Mouse (Mus musculus) hindbrain, embryonic 13.5 days (tissue): ENCODE measurements at regions not wholly inside any gene's neighbourhood (a gene's known extent, or its start where the extent isn't known, plus 50 kb on each side); places are given as distances from the start of the nearest gene placed in this dataset.

Experiments used
- ATAC-seq: fragments of 200-750 bp; cut with Nextera tagmentation; 2 replicates; pipeline ENCODE4 v1.8.0; 2017; ENCODE audit warnings: moderate TSS enrichment; ENCODE audit not compliant: low FRiP score
- H3K27ac ChIP-seq: fragments of 300-500 bp; sonication (generic); 2 replicates; pipeline ENCODE4 v1.5.1; 2015; ENCODE audit warnings: inconsistent platforms, mild to moderate bottlenecking, moderate library complexity
- H3K27me3 ChIP-seq: fragments of 300-500 bp; sonication (generic); 2 replicates; pipeline ENCODE4 v1.6.1; 2015; ENCODE audit warnings: mild to moderate bottlenecking, inconsistent platforms
- H3K36me3 ChIP-seq: fragments of 300-500 bp; sonication (generic); 2 replicates; pipeline ENCODE4 v1.6.1; 2015; ENCODE audit warnings: mild to moderate bottlenecking, inconsistent platforms
- H3K4me1 ChIP-seq: fragments of 300-500 bp; sonication (generic); replicated peaks from 2 replicates; pipeline ENCODE4 v1.6.1; 2015; ENCODE audit warnings: inconsistent platforms
- H3K4me2 ChIP-seq: fragments of 300-500 bp; sonication (generic); 2 replicates; pipeline ENCODE4 v1.6.1; 2015; ENCODE audit warnings: inconsistent platforms, mild to moderate bottlenecking, moderate library complexity
- H3K4me3 ChIP-seq: fragments of 300-500 bp; sonication (generic); 2 replicates; pipeline ENCODE4 v1.5.1; 2015; ENCODE audit warnings: mild to moderate bottlenecking, inconsistent platforms
- H3K9ac ChIP-seq: fragments of 300-500 bp; sonication (generic); 2 replicates; pipeline ENCODE4 v1.6.1; 2015; ENCODE audit warnings: mild to moderate bottlenecking, inconsistent platforms
- H3K9me3 ChIP-seq: fragments of 300-500 bp; sonication (generic); 2 replicates; pipeline ENCODE4 v1.6.1; 2016; ENCODE audit warnings: inconsistent platforms
- WGBS: fragments of 180-500 bp; shearing (Covaris S2); methylation state at CpG from one replicate; pipeline ENCODE4 v1.1.7; 2015; 5-methylcytosine and 5-hydroxymethylcytosine counted together

DNA sequence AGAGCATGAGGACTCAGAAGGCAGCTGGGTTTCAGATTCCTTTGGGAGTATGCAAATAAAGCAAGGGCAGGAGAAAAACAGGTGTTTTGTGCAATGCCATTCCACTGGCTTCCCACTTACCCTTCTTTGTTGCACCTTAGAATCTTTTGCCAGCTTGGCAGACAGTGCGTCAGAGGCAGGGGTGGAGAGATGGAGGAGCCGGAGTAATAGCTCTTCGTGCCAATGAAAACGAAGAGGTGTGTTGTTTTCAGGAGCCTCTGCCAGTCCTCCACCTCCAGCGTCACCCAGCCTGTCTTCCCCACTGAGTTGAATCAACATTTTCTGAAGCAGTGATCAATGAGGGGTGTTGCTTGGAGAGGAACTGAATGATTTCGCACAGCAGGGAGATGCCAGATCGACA, 1501.3 kb upstream of the Got2 start:
- Histone ChIP-seq H3K9ac (no peak overlapping the region), H3K9me3 (no peaks in the 10 kb centered on the region), H3K27ac (no peak overlapping the region), H3K27me3 (no peaks in the 10 kb centered on the region), H3K4me1 (peaks cover 6% of the 10 kb centered on the region; the same call in 1 of the 2 replicates), H3K4me2 (peak overlapping the region; percentile 19; the same call in 1 of the 2 replicates), H3K36me3 (no peaks in the 10 kb centered on the region), H3K4me3 (no peak overlapping the region)
- no peak for ATAC-seq
- 8% methylated on average over 7 of the region's 7 CpGs for WGBS

- no peak for ATAC-seq
- Histone ChIP-seq H3K27ac (no peak overlapping the region), H3K4me3 (no peak overlapping the region), H3K4me1 (peaks cover 6% of the 10 kb centered on the region; the same call in 1 of the 2 replicates), H3K9me3 (no peaks in the 10 kb centered on the region), H3K36me3 (no peaks in the 10 kb centered on the region), H3K9ac (no peak overlapping the region), H3K27me3 (no peaks in the 10 kb centered on the region), H3K4me2 (no peak overlapping the region)
- WGBS, result 30% methylated on average over 2 of the region's 2 CpGs
These were observed 1500.8 kb upstream of the Got2 start for GRCm38 (mm10) chr8:97389149-97389548.

DNA sequence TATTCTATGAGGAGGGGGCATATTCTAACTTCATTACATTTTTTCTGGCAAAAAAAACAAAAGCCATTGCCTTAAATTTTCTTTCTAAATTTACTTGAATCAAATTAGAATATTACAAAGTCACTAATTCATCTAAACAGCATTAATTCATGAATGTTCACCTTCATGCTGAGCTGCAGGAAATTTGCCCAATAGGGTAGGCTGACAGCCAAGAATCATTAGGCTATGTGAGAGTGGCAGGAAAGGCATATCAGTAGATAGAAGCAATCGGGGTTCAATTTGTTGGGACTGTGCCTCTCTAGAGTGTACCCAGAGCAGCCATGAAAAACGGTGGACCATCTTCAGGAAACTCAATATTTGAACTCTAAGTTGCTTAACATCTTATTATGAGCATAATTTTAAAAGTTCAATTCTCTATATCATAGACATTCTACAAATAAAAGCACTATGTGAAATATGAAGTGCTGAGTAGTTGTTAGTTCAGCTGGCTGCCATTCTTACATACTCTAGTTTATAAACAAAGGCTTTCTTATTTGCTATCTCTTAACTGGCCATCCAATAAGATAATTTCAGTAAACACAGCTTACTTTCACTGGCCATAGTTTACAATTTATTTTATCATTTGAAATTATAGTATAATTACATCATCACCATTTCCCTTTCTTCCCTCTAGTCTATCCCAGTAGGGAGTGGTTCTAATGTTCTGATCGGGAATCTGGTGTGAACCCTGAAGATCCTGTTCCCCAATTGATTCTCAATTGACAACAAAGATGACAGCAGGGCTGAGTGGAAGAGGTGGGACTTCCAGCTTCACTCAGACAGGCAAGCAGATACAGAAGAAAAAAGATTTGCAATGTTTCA, 1486.8 kb upstream of the Got2 start:
- no peaks in the 10 kb centered on the region for H3K4me1 ChIP-seq
- H3K9me3 ChIP-seq, result no peaks in the 10 kb centered on the region
- H3K27ac ChIP-seq, result no peak overlapping the region
- no peak overlapping the region for H3K9ac ChIP-seq
- no peaks in the 10 kb centered on the region for H3K27me3 ChIP-seq
- 90% methylated on average over 3 of the region's 3 CpGs for WGBS
- ATAC-seq, result no peak
- no peak overlapping the region for H3K4me2 ChIP-seq
- H3K36me3 ChIP-seq, result no peaks in the 10 kb centered on the region
- no peak overlapping the region for H3K4me3 ChIP-seq

- no peaks in the 10 kb centered on the region for H3K36me3 ChIP-seq
- no peaks in the 10 kb centered on the region for H3K4me1 ChIP-seq
- no peak overlapping the region for H3K9ac ChIP-seq
- H3K27ac ChIP-seq, result no peak overlapping the region
- H3K9me3 ChIP-seq, result no peaks in the 10 kb centered on the region
- 88% methylated on average over 6 of the region's 6 CpGs for WGBS
- no peak overlapping the region for H3K4me3 ChIP-seq
- no peak overlapping the region for H3K4me2 ChIP-seq
- H3K27me3 ChIP-seq, result no peaks in the 10 kb centered on the region
- ATAC-seq, result no peak
These were observed 1458.3 kb upstream of the Got2 start for GRCm38 (mm10) chr8:97346630-97347029.

DNA sequence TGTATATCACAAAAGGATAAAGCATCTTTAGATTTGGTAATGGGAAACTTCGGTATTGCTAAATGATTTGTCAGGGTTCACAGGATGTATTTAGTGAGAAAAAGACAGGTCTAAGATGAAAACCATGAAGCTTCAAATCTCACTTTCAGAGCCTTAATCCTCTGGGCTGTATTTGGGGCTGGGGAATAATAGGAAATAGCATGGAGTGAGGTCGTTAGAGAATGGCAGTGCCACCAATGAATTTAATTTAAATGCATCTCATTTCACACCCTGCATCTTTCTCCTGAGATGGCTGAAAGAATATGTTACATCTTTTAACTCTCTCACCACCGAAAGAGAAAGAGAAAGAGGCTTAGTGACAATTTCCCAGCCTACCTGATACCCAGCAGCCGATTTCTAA, 1427.2 kb upstream of the Got2 start:
- 59% methylated on average over 4 of the region's 4 CpGs for WGBS
- H3K9ac ChIP-seq, result no peak overlapping the region
- no peaks in the 10 kb centered on the region for H3K36me3 ChIP-seq
- no peak overlapping the region for H3K4me3 ChIP-seq
- H3K9me3 ChIP-seq, result no peaks in the 10 kb centered on the region
- no peaks in the 10 kb centered on the region for H3K27me3 ChIP-seq
- no peak overlapping the region for H3K4me2 ChIP-seq
- H3K4me1 ChIP-seq, result no peaks in the 10 kb centered on the region
- H3K27ac ChIP-seq, result no peak overlapping the region
- no peak for ATAC-seq

DNA sequence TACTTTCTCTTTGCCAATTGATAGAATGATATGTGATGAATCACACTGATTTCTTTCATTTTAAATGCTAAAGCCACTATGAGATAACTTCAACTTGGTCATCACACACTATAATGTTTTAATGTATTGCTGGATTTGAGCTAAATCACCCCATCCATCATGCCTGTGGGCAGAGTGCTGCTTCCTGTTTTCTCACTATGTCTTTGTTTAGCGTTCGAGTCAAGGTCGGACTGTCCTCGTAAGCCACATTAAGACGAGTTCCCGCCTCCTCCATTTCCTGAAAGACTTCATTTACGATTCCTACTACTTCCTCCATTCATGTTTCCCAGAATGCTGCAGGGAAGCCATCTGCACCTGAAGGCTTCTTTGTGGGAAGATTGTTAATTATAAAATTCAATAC, 1420.0 kb upstream of the Got2 start:
- Histone ChIP-seq H3K9ac (no peak overlapping the region), H3K27me3 (0 out of 2 replicates have a peak, but pooled peaks cover 2% of the 10 kb centered on the region), H3K4me2 (no peak overlapping the region), H3K4me1 (no peaks in the 10 kb centered on the region), H3K4me3 (no peak overlapping the region), H3K27ac (no peak overlapping the region), H3K36me3 (no peaks in the 10 kb centered on the region), H3K9me3 (no peaks in the 10 kb centered on the region)
- ATAC-seq, result no peak
- 76% methylated on average over 7 of the region's 7 CpGs for WGBS

DNA sequence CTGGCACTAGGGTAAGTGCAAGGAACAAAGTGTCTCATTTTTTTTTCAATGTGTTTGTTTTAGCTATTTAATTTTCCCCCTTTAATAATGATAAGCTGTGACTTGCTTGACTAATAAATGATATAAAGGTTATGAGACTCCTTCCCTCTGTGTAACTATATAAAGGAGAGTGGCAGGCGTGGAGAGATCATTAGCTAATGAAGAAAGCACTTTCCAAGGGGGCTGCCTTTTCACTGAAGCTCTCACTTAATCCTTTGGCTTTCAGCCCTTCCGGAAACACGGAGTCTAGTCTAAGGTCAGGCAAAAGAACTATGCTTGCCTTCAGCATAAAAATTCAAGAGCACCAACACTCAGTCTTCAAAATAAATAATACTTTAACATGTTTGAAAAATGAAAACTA, 1382.2 kb upstream of the Got2 start:
- no peaks in the 10 kb centered on the region for H3K9me3 ChIP-seq
- H3K9ac ChIP-seq, result no peak overlapping the region
- no peak overlapping the region for H3K4me3 ChIP-seq
- no peaks in the 10 kb centered on the region for H3K27me3 ChIP-seq
- no peak overlapping the region for H3K27ac ChIP-seq
- WGBS, result 41% methylated on average over 3 of the region's 3 CpGs
- no peak overlapping the region for H3K4me2 ChIP-seq
- ATAC-seq, result no peak
- no peaks in the 10 kb centered on the region; the same call in 1 of the 2 replicates for H3K4me1 ChIP-seq
- no peaks in the 10 kb centered on the region for H3K36me3 ChIP-seq

DNA sequence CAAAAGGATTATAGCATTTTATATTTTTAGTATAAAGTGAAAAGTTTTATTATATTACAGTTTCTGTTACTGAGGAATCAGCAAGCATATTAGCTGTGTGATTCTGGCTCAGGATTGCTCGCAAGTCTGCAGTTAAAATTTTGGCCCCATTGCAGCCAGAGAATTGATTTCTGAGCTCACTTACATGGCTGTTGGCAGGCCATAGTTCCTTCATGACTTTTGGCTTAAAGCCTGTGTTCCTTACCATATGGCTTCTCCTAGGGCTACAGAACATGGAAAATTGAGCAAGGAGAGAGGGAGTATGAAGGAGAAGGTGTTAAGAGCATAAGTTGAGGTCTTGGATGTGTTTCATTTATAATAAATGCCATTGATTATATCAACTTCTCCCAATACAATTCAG, 1372.6 kb upstream of the Got2 start:
- no peak overlapping the region for H3K27ac ChIP-seq
- no peaks in the 10 kb centered on the region for H3K36me3 ChIP-seq
- no peaks in the 10 kb centered on the region for H3K9me3 ChIP-seq
- H3K9ac ChIP-seq, result no peak overlapping the region
- ATAC-seq, result no peak
- no peaks in the 10 kb centered on the region for H3K4me1 ChIP-seq
- H3K4me2 ChIP-seq, result no peak overlapping the region
- 87% methylated on average over 1 of the region's 1 CpGs for WGBS
- no peak overlapping the region for H3K4me3 ChIP-seq
- H3K27me3 ChIP-seq, result no peaks in the 10 kb centered on the region

DNA sequence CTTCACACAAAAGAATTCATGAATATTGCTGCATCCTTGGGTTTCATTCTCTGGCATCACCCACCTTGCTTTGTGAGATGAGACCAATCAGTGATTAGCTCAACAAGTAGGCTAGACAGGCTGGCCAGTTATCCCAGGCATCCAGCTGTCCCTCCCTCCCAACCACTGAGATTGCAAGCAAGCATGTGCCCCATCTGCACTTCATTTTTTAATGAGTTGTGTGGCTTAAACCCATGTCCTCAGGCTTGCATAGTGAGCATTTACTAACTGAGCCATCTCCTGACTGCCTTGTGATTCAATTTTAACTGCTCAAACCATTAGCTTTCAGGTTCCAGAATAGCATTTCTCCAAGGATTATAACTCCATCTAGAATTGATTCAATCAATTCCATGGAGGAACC, 1365.8 kb upstream of the Got2 start:
- no peak overlapping the region for H3K9ac ChIP-seq
- H3K4me1 ChIP-seq, result 0 out of 2 replicates have a peak, but pooled peaks cover 3% of the 10 kb centered on the region
- H3K27me3 ChIP-seq, result no peaks in the 10 kb centered on the region
- H3K27ac ChIP-seq, result no peak overlapping the region
- no peaks in the 10 kb centered on the region for H3K36me3 ChIP-seq
- ATAC-seq, result no peak; the same call in 1 of the 2 replicates
- no peak overlapping the region for H3K4me3 ChIP-seq
- no peak overlapping the region for H3K4me2 ChIP-seq
- no peaks in the 10 kb centered on the region for H3K9me3 ChIP-seq

- H3K27ac ChIP-seq, result no peak overlapping the region
- 0 out of 2 replicates have a peak, but pooled peaks cover 3% of the 10 kb centered on the region for H3K4me1 ChIP-seq
- H3K4me2 ChIP-seq, result no peak overlapping the region
- H3K4me3 ChIP-seq, result no peak overlapping the region
- no peak for ATAC-seq
- WGBS, result 83% methylated on average over 3 of the region's 3 CpGs
- H3K9me3 ChIP-seq, result no peaks in the 10 kb centered on the region
- H3K9ac ChIP-seq, result no peak overlapping the region
- H3K27me3 ChIP-seq, result no peaks in the 10 kb centered on the region
- H3K36me3 ChIP-seq, result no peaks in the 10 kb centered on the region
These were observed 1363.9 kb upstream of the Got2 start for GRCm38 (mm10) chr8:97252232-97252631.

DNA sequence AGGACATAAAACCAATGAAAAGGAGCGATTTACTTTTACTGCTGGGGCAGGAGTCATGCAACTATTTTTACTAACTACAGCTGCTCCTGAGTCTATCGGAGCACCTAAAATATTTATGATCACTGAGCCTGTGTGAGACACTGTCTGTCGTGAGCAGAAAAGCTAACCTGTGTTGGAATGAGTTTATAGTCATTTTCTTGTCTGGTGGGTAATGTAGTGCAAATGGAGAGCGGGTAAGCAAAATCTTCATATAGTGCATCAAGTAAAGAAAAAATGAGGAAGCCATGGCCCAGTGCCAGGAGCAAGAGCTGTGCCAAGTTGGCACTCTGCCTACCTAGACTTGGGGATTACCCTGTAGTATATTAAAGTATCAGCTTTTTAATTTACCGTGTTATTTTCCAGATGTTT, 1363.1 kb upstream of the Got2 start:
- H3K4me3 ChIP-seq, result no peak overlapping the region
- no peak overlapping the region for H3K4me2 ChIP-seq
- H3K9me3 ChIP-seq, result no peaks in the 10 kb centered on the region
- WGBS, result 67% methylated on average over 5 of the region's 5 CpGs
- 0 out of 2 replicates have a peak, but pooled peaks cover 3% of the 10 kb centered on the region for H3K4me1 ChIP-seq
- no peak for ATAC-seq
- no peaks in the 10 kb centered on the region for H3K27me3 ChIP-seq
- H3K9ac ChIP-seq, result no peak overlapping the region
- no peaks in the 10 kb centered on the region for H3K36me3 ChIP-seq
- H3K27ac ChIP-seq, result no peak overlapping the region

GRCm38 (mm10) chr8:97234551-97235107, 1346.3 kb upstream of the Got2 start:
- 88% methylated on average over 4 of the region's 4 CpGs for WGBS

More at GRCm38 (mm10) chr8:97234551-97235107, 1346.3 kb upstream of the Got2 start:
- no peak for ATAC-seq
- Histone ChIP-seq H3K27ac (no peak overlapping the region), H3K27me3 (no peaks in the 10 kb centered on the region), H3K9me3 (no peaks in the 10 kb centered on the region), H3K4me2 (no peak overlapping the region), H3K9ac (no peak overlapping the region), H3K36me3 (no peaks in the 10 kb centered on the region), H3K4me1 (no peaks in the 10 kb centered on the region), H3K4me3 (no peak overlapping the region)
